In genomic region chr7:18260219-18260618, GRCm38 (mm10) we compare ENCODE assay signal across 35 mouse cellular contexts. TPM values are rescaled to one million over a fixed set of nuclear protein-coding genes. Genes with fewer than 3 reads are reported as not detected.
DNase-seq lines count a peak whose midpoint lies in the region; ATAC-seq and TF ChIP-seq lines count a peak whose summit lies in the region.
"Had no signal": no experiment of that assay in that cellular context is flagged by ENCODE, and none has a peak within 500 bp of the region (broad histone marks: within the 10 kb centered on the region; RNA-seq: fewer than 3 reads in every experiment).

No protein-coding gene starts in this region.

- intact Hi-C loops in heart, adult 2 months (cut with DNase I): no loop called here
- intact Hi-C loops in heart, postnatal 10 days (cut with DNase I): no loop called here

- no peaks in the 10 kb centered on the region for H3K79me2 ChIP-seq in heart, adult 2 months (replicated peaks; ENCODE audit: control insufficient read depth, insufficient read depth, low read length)
- no peaks in the 10 kb centered on the region for H3K79me2 ChIP-seq in MEL (ENCODE audit: control insufficient read depth, insufficient read depth, low read length, poor library complexity)

- no peak for TF ChIP-seq EP300 in heart, adult 2 months (IDR thresholded peaks at IDR 0.05; ENCODE audit: insufficient read depth, low read depth, low read length)
- no peak for TF ChIP-seq EP300 in liver, postnatal 0 days (IDR thresholded peaks at IDR 0.05; ENCODE audit: low read depth)
- TF ChIP-seq EP300 in MEL (IDR thresholded peaks at IDR 0.05; ENCODE audit: low read depth in 1 of 2, low read length in 2 of 2): no peak

- peak; percentile 16; the same call in 1 of the 2 replicates for TF ChIP-seq CTCF in heart, adult 2 months (IDR thresholded peaks at IDR 0.05)
- TF ChIP-seq CTCF in liver, postnatal 0 days (IDR thresholded peaks at IDR 0.05; ENCODE audit: low read depth): peak; percentile 23; the same call in 1 of the 2 replicates
- TF ChIP-seq CTCF in MEL (IDR thresholded peaks at IDR 0.05 in 2 of 3, conservative IDR thresholded peaks at IDR 0.05 in 1 of 3; ENCODE audit: control insufficient read depth in 1 of 3, insufficient read depth in 1 of 3, low read depth in 2 of 3, low read length in 3 of 3, poor library complexity in 1 of 3, severe bottlenecking in 1 of 3): peak; percentile 25 to 35 (median 33); a peak in 5 of 6 replicates

- no peak overlapping the region for H3K27ac ChIP-seq in heart, adult 2 months
- no peak overlapping the region for H3K27ac ChIP-seq in liver, postnatal 0 days (ENCODE audit: low read depth)
- no peak overlapping the region for H3K27ac ChIP-seq in liver, embryonic 11.5 days (ENCODE audit: low read depth, low read length)
- H3K27ac ChIP-seq in MEL (ENCODE audit: control insufficient read depth, low read depth, low read length): no peak overlapping the region
- H3K27ac ChIP-seq: embryonic facial prominence, embryonic 13.5 days; forebrain, embryonic 12.5 days; hindbrain, embryonic 14.5 days; left cerebral cortex, adult 2 months; limb, embryonic 10.5 days; liver, embryonic 13.5 days; lung, embryonic 15.5 days; midbrain, embryonic 15.5 days; neural tube, embryonic 13.5 days had no signal

- no peak overlapping the region for H3K4me2 ChIP-seq in liver, postnatal 0 days (ENCODE audit: low read depth, low read length)
- H3K4me2 ChIP-seq in liver, embryonic 11.5 days: no peak overlapping the region
- H3K4me2 ChIP-seq: embryonic facial prominence, embryonic 13.5 days; forebrain, embryonic 12.5 days; hindbrain, embryonic 14.5 days; liver, embryonic 13.5 days; lung, embryonic 15.5 days; midbrain, embryonic 15.5 days; neural tube, embryonic 13.5 days had no signal

- TF ChIP-seq POLR2A in heart, adult 2 months (IDR thresholded peaks at IDR 0.05; ENCODE audit: insufficient read depth, low read depth, low read length): no peak
- no peak for TF ChIP-seq POLR2A in MEL (IDR thresholded peaks at IDR 0.05; ENCODE audit: control insufficient read depth in 1 of 2, insufficient read depth in 1 of 2, low read depth in 1 of 2, low read length in 2 of 2, poor library complexity in 1 of 2)

- ATAC-seq in liver, postnatal 0 days: no peak
- no peak for ATAC-seq in liver, embryonic 11.5 days (replicated peaks; ENCODE audit: low FRiP score)
- ATAC-seq: midbrain, embryonic 15.5 days; Patski had no signal

- DNase-seq in heart, adult 2 months: no peak
- no peak for DNase-seq in heart, postnatal 10 days
- no peak for DNase-seq in liver, postnatal 0 days
- DNase-seq in liver, embryonic 11.5 days (ENCODE audit: low spot score): no peak
- DNase-seq in MEL (ENCODE audit: low read depth, low spot score): peak; percentile 16
- DNase-seq in induced T-regulatory cell, adult 2 months (ENCODE audit: low read depth): peak; percentile 3
- DNase-seq in right cerebral cortex, adult 2 months (ENCODE audit: low spot score in 2 of 2): no peak
- DNase-seq in right cerebral cortex, postnatal 14 days: no peak
- DNase-seq: adrenal gland, postnatal 14 days; cerebellum, adult 8-10 months; cerebellum, postnatal 36 days; embryo, embryonic 11 days; gastrocnemius, postnatal 25 days; heart, adult 18-20 months; heart, postnatal 36 days; kidney, postnatal 4 days; layer of hippocampus, adult 9-11 months; liver, embryonic 13.5 days; lung, postnatal 36 days; thymus, postnatal 14 days had no signal

- H3K9ac ChIP-seq in heart, adult 2 months (ENCODE audit: low read depth, low read length): no peak overlapping the region
- no peak overlapping the region for H3K9ac ChIP-seq in liver, postnatal 0 days (replicated peaks)
- H3K9ac ChIP-seq in liver, embryonic 11.5 days (ENCODE audit: low read depth, low read length): no peak overlapping the region
- no peak overlapping the region for H3K9ac ChIP-seq in MEL (ENCODE audit: control insufficient read depth, low read depth, low read length, poor library complexity, severe bottlenecking)
- H3K9ac ChIP-seq: embryonic facial prominence, embryonic 13.5 days; forebrain, embryonic 12.5 days; hindbrain, embryonic 14.5 days; liver, embryonic 13.5 days; lung, embryonic 15.5 days; midbrain, embryonic 15.5 days; neural tube, embryonic 13.5 days had no signal

- no peak overlapping the region for H3K4me3 ChIP-seq in heart, adult 2 months
- H3K4me3 ChIP-seq in liver, postnatal 0 days (ENCODE audit: low read depth, low read length): no peak overlapping the region
- H3K4me3 ChIP-seq in liver, embryonic 11.5 days (ENCODE audit: low read depth, low read length): no peak overlapping the region
- no peak overlapping the region for H3K4me3 ChIP-seq in MEL (ENCODE audit: control insufficient read depth in 1 of 2, insufficient read depth in 1 of 2, low read depth in 2 of 2, low read length in 2 of 2)
- H3K4me3 ChIP-seq: embryonic facial prominence, embryonic 13.5 days; erythroblast, embryonic 14.5 days; forebrain, embryonic 12.5 days; left cerebral cortex, adult 2 months; limb, embryonic 10.5 days; liver, embryonic 13.5 days; lung, embryonic 15.5 days; midbrain, embryonic 15.5 days; myocyte; neural tube, embryonic 13.5 days had no signal

- TF ChIP-seq RAD21 in MEL (IDR thresholded peaks at IDR 0.05; ENCODE audit: low read depth, low read length): peak; percentile 12

- no peaks in the 10 kb centered on the region for H3K36me3 ChIP-seq in heart, adult 2 months (ENCODE audit: control insufficient read depth, insufficient read depth, low read length)
- H3K36me3 ChIP-seq in liver, postnatal 0 days (replicated peaks; ENCODE audit: insufficient read depth, low read length): no peaks in the 10 kb centered on the region
- no peaks in the 10 kb centered on the region for H3K36me3 ChIP-seq in liver, embryonic 11.5 days (ENCODE audit: control insufficient read depth, insufficient read depth, low read length)
- H3K36me3 ChIP-seq in MEL (ENCODE audit: control insufficient read depth in 1 of 2, insufficient read depth in 2 of 2, low read length in 2 of 2): no peaks in the 10 kb centered on the region
- H3K36me3 ChIP-seq: embryonic facial prominence, embryonic 13.5 days; forebrain, embryonic 12.5 days; limb, embryonic 10.5 days; liver, embryonic 13.5 days; lung, embryonic 15.5 days; midbrain, embryonic 15.5 days; neural tube, embryonic 13.5 days had no signal

- H3K27me3 ChIP-seq in heart, adult 2 months (ENCODE audit: control insufficient read depth, insufficient read depth, low read length): no peaks in the 10 kb centered on the region
- no peaks in the 10 kb centered on the region for H3K27me3 ChIP-seq in liver, postnatal 0 days (ENCODE audit: insufficient read depth, low read length)
- no peaks in the 10 kb centered on the region for H3K27me3 ChIP-seq in liver, embryonic 11.5 days (replicated peaks; ENCODE audit: control insufficient read depth, insufficient read depth, low read length)
- no peaks in the 10 kb centered on the region for H3K27me3 ChIP-seq in MEL (ENCODE audit: control insufficient read depth in 1 of 2, insufficient read depth in 2 of 2, low read length in 2 of 2)
- H3K27me3 ChIP-seq: embryonic facial prominence, embryonic 13.5 days; forebrain, embryonic 12.5 days; liver, embryonic 13.5 days; lung, embryonic 15.5 days; midbrain, embryonic 15.5 days; neural tube, embryonic 13.5 days; Patski had no signal

- WGBS in heart, adult 2 months: 20% methylated on average over 1 of the region's 1 CpGs
- 23% methylated on average over 1 of the region's 1 CpGs for WGBS in liver, postnatal 0 days (ENCODE audit: insufficient replicate concordance)
- WGBS in liver, embryonic 11.5 days: 33% methylated on average over 1 of the region's 1 CpGs

- H3K4me1 ChIP-seq in heart, adult 2 months (ENCODE audit: control insufficient read depth, insufficient read depth, low read length): no peaks in the 10 kb centered on the region
- H3K4me1 ChIP-seq in liver, postnatal 0 days (ENCODE audit: insufficient read depth): no peaks in the 10 kb centered on the region
- no peaks in the 10 kb centered on the region for H3K4me1 ChIP-seq in liver, embryonic 11.5 days (replicated peaks; ENCODE audit: control insufficient read depth, insufficient read depth, low read length)
- H3K4me1 ChIP-seq in MEL (ENCODE audit: control insufficient read depth in 1 of 2, insufficient read depth in 2 of 2, low read length in 2 of 2): no peaks in the 10 kb centered on the region
- H3K4me1 ChIP-seq: embryonic facial prominence, embryonic 13.5 days; forebrain, embryonic 12.5 days; limb, embryonic 10.5 days; liver, embryonic 13.5 days; lung, embryonic 15.5 days; midbrain, embryonic 15.5 days; neural tube, embryonic 13.5 days had no signal

- no peaks in the 10 kb centered on the region; the same call in 1 of the 2 replicates for H3K9me3 ChIP-seq in liver, postnatal 0 days (ENCODE audit: low read length)
- no peaks in the 10 kb centered on the region; the same call in 1 of the 2 replicates for H3K9me3 ChIP-seq in liver, embryonic 11.5 days (ENCODE audit: control insufficient read depth, low read length)
- H3K9me3 ChIP-seq in MEL (replicated peaks; ENCODE audit: insufficient read depth, low read length): no peaks in the 10 kb centered on the region

TF ChIP-seq in MEL, 35 proteins besides CTCF, POLR2A, EP300 and RAD21:
- TF ChIP-seq SMC3 (IDR thresholded peaks at IDR 0.05; ENCODE audit: low read depth, low read length): peak; percentile 14; the same call in 1 of the 2 replicates
- TF ChIP-seq NRF1 (IDR thresholded peaks at IDR 0.05; ENCODE audit: insufficient read depth, low read depth, low read length, poor library complexity, severe bottlenecking): no peak

RNA-seq across cellular contexts. Expression of gene Mill1, which starts 15.1 kb away (rescaled TPM):
- total RNA-seq in heart, adult 2 months (2021): not detected
- not detected in 2 replicates for polyA plus RNA-seq in heart, adult 2 months (2012; rRNA removed)
- not detected for total RNA-seq in heart, postnatal 10 days (2021)
- polyA plus RNA-seq in liver, postnatal 0 days (2015; fragmentation: Nextera tagmentation; extraction: Ambion mirVana): not detected in 2 replicates
- polyA plus RNA-seq in liver, embryonic 11.5 days (2014; fragmentation: Nextera tagmentation; extraction: Ambion mirVana): not detected in 2 replicates
- total RNA-seq in MEL (2012; rRNA removed): not detected in 2 replicates
- polyA plus RNA-seq in MEL (2012; ENCODE audit: insufficient read depth in 1 of 2, insufficient read length in 2 of 2, low read depth in 1 of 2, low replicate concordance in 2 of 2, missing spikeins in 1 of 2): not detected
- total RNA-seq: adrenal gland, postnatal 14 days; gastrocnemius, postnatal 25 days; heart, adult 18-20 months; heart, postnatal 36 days; left cerebral cortex, adult 2 months; megakaryocyte-erythroid progenitor cell, adult 5-6 weeks had no signal
- polyA plus RNA-seq: erythroblast, embryonic 14.5 days; forebrain, embryonic 12.5 days; heart, embryonic 14.5 days; hindbrain, embryonic 14.5 days; intestine, embryonic 14.5 days; kidney, embryonic 14.5 days; limb, embryonic 10.5 days; liver, embryonic 13.5 days; lung, embryonic 15.5 days; midbrain, embryonic 15.5 days; myocyte; neural tube, embryonic 13.5 days; Patski had no signal

Comparison
In these comparisons a context has a peak if more than half of its experiments do, and no peak if none do; other contexts are left out.
1. DNase-seq: peak in MEL (single experiment) and induced T-regulatory cell, adult 2 months (single experiment); none in heart, adult 2 months (0 of 2), heart, postnatal 10 days (0 of 2), liver, postnatal 0 days (single experiment), liver, embryonic 11.5 days (single experiment), right cerebral cortex, adult 2 months (0 of 2) and right cerebral cortex, postnatal 14 days (single experiment).
2. Peak in every context shown above with its lines, with median percentiles within 50 percentile points of each other: CTCF ChIP-seq.